Mouse (Mus musculus) small intestine, adult 10 weeks (tissue): ENCODE data around the gene Acta2. TPM values are rescaled to one million over a fixed set of nuclear protein-coding genes. Genes with fewer than 3 reads are reported as not detected.

Experiments
- polyA plus RNA-seq: library from polyadenylated mRNA; stranded (reverse); fragments of 350-450 nt; fragmentation: Illumina TruSeq; extraction: RNeasy Lipid Tissue Mini Kit (QIAGEN cat#74804); gene quantifications from one replicate; pipeline ENCODE4 v1.2.3, GENCODE M21; 2014; ENCODE audit warnings: low replicate concordance

The Acta2 gene
- polyA plus RNA-seq = 33.7 TPM

GRCm38 (mm10) chr19:34254880-34255681 is at the start of gene Acta2:
Gene Acta2, minus strand, starts transcription at chr19:34255590.

GRCm38 (mm10) chr19:34289948-34290789 is 34.8 kb upstream of the Acta2 start, which contains the start of gene Fas:
Gene Fas, plus strand, starts transcription at chr19:34290666.

GRCm38 (mm10) chr19:34192008-34192963 is 63.1 kb downstream of the Acta2 start, which contains the start of gene Stambpl1:
Gene Stambpl1, plus strand, starts transcription at chr19:34192229.

Other genes starting within 250 kb of the Acta2 start
- gene Lipk, start 247.3 kb downstream of the Acta2 start, polyA plus RNA-seq = 0.33 TPM
- gene Lipn, start 188.2 kb downstream of the Acta2 start, polyA plus RNA-seq = not detected
- not detected for gene Lipm, start 154.7 kb downstream of the Acta2 start, polyA plus RNA-seq
- gene Ankrd22, start 89.5 kb downstream of the Acta2 start, polyA plus RNA-seq = not detected
- gene Stambpl1, start 63.4 kb downstream of the Acta2 start, polyA plus RNA-seq = 16.1 TPM
- gene Fas, start 35.1 kb upstream of the Acta2 start, polyA plus RNA-seq = 95.6 TPM
- 3.3 TPM for gene Ch25h, start 219.6 kb upstream of the Acta2 start, polyA plus RNA-seq